In the genomic region with DNA sequence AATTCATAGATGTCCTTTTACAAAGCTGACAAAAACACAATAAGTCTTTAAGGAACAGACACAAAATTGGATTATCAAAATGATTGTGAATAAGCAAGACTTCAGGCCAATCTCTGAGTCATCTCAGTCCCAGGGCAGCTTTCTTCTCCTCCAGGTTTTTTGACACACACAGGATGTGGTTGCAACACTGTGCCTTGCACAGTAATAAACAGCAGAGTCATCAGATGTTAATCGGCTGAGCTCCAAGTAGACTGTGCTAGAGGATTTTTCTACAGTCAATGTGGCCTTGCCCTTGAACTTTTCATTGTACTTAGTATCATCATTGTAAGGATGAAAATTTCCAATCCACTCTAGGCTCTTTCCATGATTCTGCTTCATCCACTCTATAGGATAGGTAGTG, we compare ENCODE assay signal across 10 mouse cellular contexts.
A peak's percentile ranks its signal among the peaks of the same experiment; 100 is the strongest.
DNase-seq lines count a peak whose midpoint lies in the region.
"Had no signal": no experiment of that assay in that cellular context is flagged by ENCODE, and none has a peak within 500 bp of the region (broad histone marks: within the 10 kb centered on the region; RNA-seq: fewer than 3 reads in every experiment).

No protein-coding gene starts in this region.

- DNase-seq in adrenal gland, adult 8-10 months = peak; percentile 59
- DNase-seq in adrenal gland, postnatal 4 days (ENCODE audit: low spot score in 2 of 2) = no peak
- DNase-seq in CD8-positive naive resting alpha-beta T cell, adult 2 months (ENCODE audit: low read depth in 2 of 2, low spot score in 2 of 2) = peak; percentile 13 to 40
- peak; percentile 85 for DNase-seq in induced T-regulatory cell, adult 2 months (ENCODE audit: low read depth)
- DNase-seq in thymus, postnatal 10 days (ENCODE audit: low spot score in 2 of 2) = peak; percentile 43 to 55
- DNase-seq in embryo, embryonic 9.5 days (ENCODE audit: extremely low spot score) = no peak
- no peak for DNase-seq in MN1 (ENCODE audit: low spot score)
- DNase-seq in layer of hippocampus, adult 9-10 months (ENCODE audit: low spot score) = no peak
- DNase-seq: gastrocnemius, postnatal 14 days; right cerebral cortex, postnatal 14 days had no signal

Comparison
In these comparisons a context has a peak if more than half of its experiments do, and no peak if none do; other contexts are left out.
1. DNase-seq: peak in adrenal gland, adult 8-10 months (single experiment), CD8-positive naive resting alpha-beta T cell, adult 2 months (2 of 2), induced T-regulatory cell, adult 2 months (single experiment) and thymus, postnatal 10 days (2 of 2); none in adrenal gland, postnatal 4 days (0 of 2), embryo, embryonic 9.5 days (single experiment), MN1 (single experiment) and layer of hippocampus, adult 9-10 months (single experiment).